Mouse (Mus musculus) testis, postnatal 14 days (tissue): Measurements from ENCODE around the gene Runx1.

ENCODE experiments used
- DNase-seq: peaks from one replicate; pipeline ENCODE4 v3.0.0; 2021; ENCODE audit warnings: low spot score

Runx1 gene

GRCm38 (mm10) chr16:92697737-92698611 lies 128.0 kb downstream of the Runx1 start:
- DNase-seq: no peak

GRCm38 (mm10) chr16:92697227-92697736 lies 128.7 kb downstream of the Runx1 start:
- peak; percentile 71 for DNase-seq

GRCm38 (mm10) chr16:92696411-92697015 lies 129.4 kb downstream of the Runx1 start:
- no peak for DNase-seq

GRCm38 (mm10) chr16:92695981-92696380 lies 130.0 kb downstream of the Runx1 start:
- DNase-seq: no peak

- DNase-seq: no peak
These were observed 130.6 kb downstream of the Runx1 start for GRCm38 (mm10) chr16:92695200-92695921.

- no peak for DNase-seq
These were observed 131.3 kb downstream of the Runx1 start for GRCm38 (mm10) chr16:92694496-92695106.

GRCm38 (mm10) chr16:92690759-92691158 lies 135.2 kb downstream of the Runx1 start:
- no peak for DNase-seq

- no peak for DNase-seq
These were observed 137.0 kb downstream of the Runx1 start for GRCm38 (mm10) chr16:92688941-92689340.

GRCm38 (mm10) chr16:92686978-92687377 lies 139.0 kb downstream of the Runx1 start:
- no peak for DNase-seq

- no peak for DNase-seq
These were observed 140.1 kb downstream of the Runx1 start for GRCm38 (mm10) chr16:92685766-92686315.

- DNase-seq: no peak
These were observed 141.3 kb downstream of the Runx1 start for GRCm38 (mm10) chr16:92684423-92685211.

- DNase-seq: no peak
These were observed 149.3 kb downstream of the Runx1 start for GRCm38 (mm10) chr16:92676630-92677029.

- DNase-seq: no peak
These were observed 150.3 kb downstream of the Runx1 start for GRCm38 (mm10) chr16:92675677-92676076.

GRCm38 (mm10) chr16:92674916-92675450 lies 151.0 kb downstream of the Runx1 start:
- DNase-seq: no peak

GRCm38 (mm10) chr16:92674121-92674816 lies 151.7 kb downstream of the Runx1 start:
- no peak for DNase-seq

GRCm38 (mm10) chr16:92668807-92669206 lies 157.1 kb downstream of the Runx1 start:
- no peak for DNase-seq

- no peak for DNase-seq
These were observed 164.2 kb downstream of the Runx1 start for GRCm38 (mm10) chr16:92661757-92662156.

- DNase-seq: no peak
These were observed 169.2 kb downstream of the Runx1 start for GRCm38 (mm10) chr16:92656750-92657149.

GRCm38 (mm10) chr16:92654294-92654950 lies 171.5 kb downstream of the Runx1 start:
- DNase-seq: no peak
